Mouse (Mus musculus): ENCODE measurements around the gene Galk1. TPM values are rescaled to one million over a fixed set of nuclear protein-coding genes. Genes with fewer than 3 reads are reported as not detected.
A peak's percentile ranks its signal among the peaks of the same experiment; 100 is the strongest.
"Not testable (repeated sequence)": the region's sequence is repeated elsewhere in the genome, so short reads cannot be mapped to it uniquely, and the experiment has no call there.

Gene Galk1
- polyA plus RNA-seq, 1 experiment from 2014 or later: 304 TPM

- no peak for DNase-seq (ENCODE audit: low spot score)
- 0 out of 2 replicates have a peak within 1 kb of the TSS, but pooled peaks have one; percentile 15 for H3K27ac ChIP-seq (ENCODE audit: low read depth, low read length)
- no peak within 1 kb of the TSS for H3K4me3 ChIP-seq (ENCODE audit: low read depth, low read length)
- no peak for ATAC-seq (replicated peaks; ENCODE audit: low FRiP score)
- H3K27me3 ChIP-seq (replicated peaks; ENCODE audit: control insufficient read depth, insufficient read depth, low read length): no peaks in the 10 kb centered on the region
- peaks cover 6% of the 10 kb centered on the region; the same call in 1 of the 2 replicates for H3K4me1 ChIP-seq (replicated peaks; ENCODE audit: control insufficient read depth, insufficient read depth, low read length)
- WGBS: 83% methylated on average over 4 of the region's 4 CpGs
- 0 out of 2 replicates have a peak, but pooled peaks cover 4% of the 10 kb centered on the region for H3K36me3 ChIP-seq (ENCODE audit: control insufficient read depth, insufficient read depth, low read length)
- H3K4me2 ChIP-seq: no peak within 1 kb of the TSS
- H3K9ac ChIP-seq (ENCODE audit: low read depth, low read length): no peak within 1 kb of the TSS
- no peaks in the 10 kb centered on the region for H3K9me3 ChIP-seq (ENCODE audit: control insufficient read depth, low read length)
Observed at GRCm38 (mm10) chr11:116027756-116028155, 15.2 kb upstream of the Galk1 start, which contains the start of gene H3f3b. Gene H3f3b, minus strand, starts transcription at chr11:116027962.

GRCm38 (mm10) chr11:116025056-116025845, 12.7 kb upstream of the Galk1 start:
- Histone ChIP-seq H3K27me3 (replicated peaks; ENCODE audit: control insufficient read depth, insufficient read depth, low read length) (no peaks in the 10 kb centered on the region), H3K36me3 (ENCODE audit: control insufficient read depth, insufficient read depth, low read length) (peaks cover 7% of the 10 kb centered on the region; the same call in 1 of the 2 replicates), H3K4me1 (replicated peaks; ENCODE audit: control insufficient read depth, insufficient read depth, low read length) (peaks cover 8% of the 10 kb centered on the region; the same call in 1 of the 2 replicates), H3K4me2 (no peak overlapping the region), H3K9me3 (ENCODE audit: control insufficient read depth, low read length) (no peaks in the 10 kb centered on the region), H3K27ac (ENCODE audit: low read depth, low read length) (no peak overlapping the region), H3K9ac (ENCODE audit: low read depth, low read length) (no peak overlapping the region), H3K4me3 (ENCODE audit: low read depth, low read length) (no peak overlapping the region)
- DNase-seq (ENCODE audit: low spot score): no peak
- WGBS: 93% methylated on average over 3 of the region's 3 CpGs
- ATAC-seq (replicated peaks; ENCODE audit: low FRiP score): no peak

- 0% methylated on average over 37 of the region's 37 CpGs for WGBS
- ATAC-seq (replicated peaks; ENCODE audit: low FRiP score): peak; percentile 91
- Histone ChIP-seq H3K36me3 (ENCODE audit: control insufficient read depth, insufficient read depth, low read length) (peaks cover 7% of the 10 kb centered on the region; the same call in 1 of the 2 replicates), H3K4me2 (peak overlapping the region; percentile 64), H3K4me1 (replicated peaks; ENCODE audit: control insufficient read depth, insufficient read depth, low read length) (peaks cover 8% of the 10 kb centered on the region; the same call in 1 of the 2 replicates), H3K27ac (ENCODE audit: low read depth, low read length) (peak overlapping the region; percentile 100), H3K4me3 (ENCODE audit: low read depth, low read length) (peak overlapping the region; percentile 98), H3K9ac (ENCODE audit: low read depth, low read length) (peak overlapping the region; percentile 99), H3K9me3 (ENCODE audit: control insufficient read depth, low read length) (no peaks in the 10 kb centered on the region), H3K27me3 (replicated peaks; ENCODE audit: control insufficient read depth, insufficient read depth, low read length) (no peaks in the 10 kb centered on the region)
- peak; percentile 98 for DNase-seq (ENCODE audit: low spot score)
Observed at GRCm38 (mm10) chr11:116024356-116024808, 11.9 kb upstream of the Galk1 start.

GRCm38 (mm10) chr11:116023771-116024355, 11.3 kb upstream of the Galk1 start:
- DNase-seq (ENCODE audit: low spot score) (peak; percentile 85), ATAC-seq (replicated peaks; ENCODE audit: low FRiP score) (peak; percentile 69)
- H3K4me3 ChIP-seq (ENCODE audit: low read depth, low read length): peak overlapping the region; percentile 98
- peak overlapping the region; percentile 99 for H3K9ac ChIP-seq (ENCODE audit: low read depth, low read length)
- H3K9me3 ChIP-seq (ENCODE audit: control insufficient read depth, low read length): no peaks in the 10 kb centered on the region
- no peaks in the 10 kb centered on the region for H3K27me3 ChIP-seq (replicated peaks; ENCODE audit: control insufficient read depth, insufficient read depth, low read length)
- H3K4me1 ChIP-seq (replicated peaks; ENCODE audit: control insufficient read depth, insufficient read depth, low read length): peaks cover 8% of the 10 kb centered on the region; the same call in 1 of the 2 replicates
- peak overlapping the region; percentile 64 for H3K4me2 ChIP-seq
- WGBS: under 1% methylated on average over 57 of the region's 57 CpGs
- H3K36me3 ChIP-seq (ENCODE audit: control insufficient read depth, insufficient read depth, low read length): peaks cover 7% of the 10 kb centered on the region; the same call in 1 of the 2 replicates
- peak overlapping the region; percentile 100 for H3K27ac ChIP-seq (ENCODE audit: low read depth, low read length)

- H3K36me3 ChIP-seq (ENCODE audit: control insufficient read depth, insufficient read depth, low read length); H3K27me3 ChIP-seq (replicated peaks; ENCODE audit: control insufficient read depth, insufficient read depth, low read length); H3K4me1 ChIP-seq (replicated peaks; ENCODE audit: control insufficient read depth, insufficient read depth, low read length); H3K9me3 ChIP-seq (ENCODE audit: control insufficient read depth, low read length); ATAC-seq (replicated peaks; ENCODE audit: low FRiP score); DNase-seq (ENCODE audit: low spot score): not testable (repeated sequence)
- H3K9ac ChIP-seq (ENCODE audit: low read depth, low read length): peak overlapping the region; percentile 99
- WGBS: 5% methylated on average over 18 of the region's 18 CpGs
- peak overlapping the region; percentile 65 for H3K4me2 ChIP-seq
- H3K4me3 ChIP-seq (ENCODE audit: low read depth, low read length): peak overlapping the region; percentile 98
- peak overlapping the region; percentile 100 for H3K27ac ChIP-seq (ENCODE audit: low read depth, low read length)
Observed at GRCm38 (mm10) chr11:116023074-116023770, 10.7 kb upstream of the Galk1 start.

- no peak for ATAC-seq (replicated peaks; ENCODE audit: low FRiP score)
- Histone ChIP-seq H3K4me2 (peak overlapping the region; percentile 65), H3K9me3 (ENCODE audit: control insufficient read depth, low read length) (no peaks in the 10 kb centered on the region), H3K9ac (ENCODE audit: low read depth, low read length) (peak overlapping the region; percentile 50; the same call in 1 of the 2 replicates), H3K27me3 (replicated peaks; ENCODE audit: control insufficient read depth, insufficient read depth, low read length) (no peaks in the 10 kb centered on the region), H3K4me1 (replicated peaks; ENCODE audit: control insufficient read depth, insufficient read depth, low read length) (peaks cover 8% of the 10 kb centered on the region; the same call in 1 of the 2 replicates), H3K27ac (ENCODE audit: low read depth, low read length) (no peak overlapping the region; the same call in 1 of the 2 replicates), H3K4me3 (ENCODE audit: low read depth, low read length) (peak overlapping the region; percentile 38), H3K36me3 (ENCODE audit: control insufficient read depth, insufficient read depth, low read length) (peaks cover 7% of the 10 kb centered on the region; the same call in 1 of the 2 replicates)
- DNase-seq (ENCODE audit: low spot score): no peak
- WGBS: 77% methylated on average over 4 of the region's 4 CpGs
Observed at GRCm38 (mm10) chr11:116022256-116022780, 9.8 kb upstream of the Galk1 start.

- no peak overlapping the region for H3K27ac ChIP-seq (ENCODE audit: low read depth, low read length)
- DNase-seq (ENCODE audit: low spot score) (no peak), ATAC-seq (replicated peaks; ENCODE audit: low FRiP score) (no peak)
- peaks cover 8% of the 10 kb centered on the region; the same call in 1 of the 2 replicates for H3K4me1 ChIP-seq (replicated peaks; ENCODE audit: control insufficient read depth, insufficient read depth, low read length)
- no peak overlapping the region; the same call in 1 of the 2 replicates for H3K4me2 ChIP-seq
- H3K9me3 ChIP-seq (ENCODE audit: control insufficient read depth, low read length): no peaks in the 10 kb centered on the region
- H3K27me3 ChIP-seq (replicated peaks; ENCODE audit: control insufficient read depth, insufficient read depth, low read length): no peaks in the 10 kb centered on the region
- peaks cover 7% of the 10 kb centered on the region; the same call in 1 of the 2 replicates for H3K36me3 ChIP-seq (ENCODE audit: control insufficient read depth, insufficient read depth, low read length)
- 68% methylated on average over 6 of the region's 6 CpGs for WGBS
- H3K9ac ChIP-seq (ENCODE audit: low read depth, low read length): no peak overlapping the region
- H3K4me3 ChIP-seq (ENCODE audit: low read depth, low read length): 0 out of 2 replicates have a peak overlapping the region, but pooled peaks have one; percentile 3
Observed at GRCm38 (mm10) chr11:116021328-116022220, 9.1 kb upstream of the Galk1 start.

Data from liver, embryonic 11.5 days (tissue).